Mouse (Mus musculus) embryonic fibroblast, embryonic 13.5 days (primary cell): ENCODE measurements around the gene Trappc3.

Experiments used
- CTCF ChIP-seq: IDR thresholded peaks from 2 replicates; pipeline ENCODE4 v1.5.1; 2011; ENCODE audit warnings: mild to moderate bottlenecking, control low read depth, low read length, moderate library complexity, borderline replicate concordance; ENCODE audit not compliant: insufficient read depth
- POLR2A ChIP-seq: IDR thresholded peaks from 2 replicates; pipeline ENCODE4 v1.6.1; 2011; ENCODE audit warnings: low read depth, mild to moderate bottlenecking, control low read depth, low read length, moderate library complexity

DNA sequence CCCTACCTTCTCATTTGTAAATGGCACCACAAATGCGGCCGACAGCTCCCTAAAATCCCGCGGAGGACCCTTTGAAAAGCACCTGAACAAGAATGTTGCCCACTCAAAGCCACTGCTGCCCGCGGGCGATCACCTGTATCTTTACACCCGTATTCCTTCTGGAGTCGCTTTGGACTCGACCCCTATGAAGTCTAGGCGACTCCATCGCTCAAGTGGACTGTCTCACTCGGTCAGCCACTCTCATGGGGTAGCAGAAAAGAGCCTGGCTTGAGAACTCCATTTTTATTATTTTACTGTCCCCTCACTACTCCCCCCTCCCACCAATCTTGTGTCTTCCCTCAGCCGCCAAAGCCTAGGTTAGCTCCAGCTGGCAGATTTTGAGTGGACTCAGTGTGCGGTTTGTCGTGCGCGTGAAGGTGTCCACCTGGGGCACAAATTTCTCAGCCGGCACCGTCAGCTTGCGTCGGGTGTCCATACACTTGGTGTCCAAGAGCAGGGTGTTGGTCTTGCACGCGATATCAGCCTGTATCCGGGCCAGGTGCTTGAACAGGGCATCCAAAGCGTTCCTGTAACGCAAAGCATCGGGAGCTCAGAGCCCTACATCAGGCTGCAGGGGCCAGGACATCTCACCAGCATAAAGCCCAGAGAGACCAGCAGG lies 59.9 kb downstream of the Trappc3 start:
- TF ChIP-seq CTCF (no peak), POLR2A (no peak)
